Comparison of ENCODE assay signal across 14 mouse cellular contexts in genomic region chr15:85507370-85508014, GRCm38 (mm10). TPM values are rescaled to one million over a fixed set of nuclear protein-coding genes. Genes with fewer than 3 reads are reported as not detected.
DNase-seq lines count a peak whose midpoint lies in the region; ATAC-seq and TF ChIP-seq lines count a peak whose summit lies in the region.
"Had no signal": no experiment of that assay in that cellular context is flagged by ENCODE, and none has a peak within 500 bp of the region (broad histone marks: within the 10 kb centered on the region; RNA-seq: fewer than 3 reads in every experiment).

No protein-coding gene starts in this region.

- WGBS in forebrain, embryonic 12.5 days, result 9% methylated on average over 32 of the region's 32 CpGs
- WGBS in hindbrain, postnatal 0 days, result 23% methylated on average over 32 of the region's 32 CpGs
- WGBS in neural tube, embryonic 13.5 days, result 23% methylated on average over 32 of the region's 32 CpGs

- H3K9me3 ChIP-seq in forebrain, embryonic 12.5 days, result no peaks in the 10 kb centered on the region
- H3K9me3 ChIP-seq in hindbrain, postnatal 0 days (ENCODE audit: low read length), result no peaks in the 10 kb centered on the region
- H3K9me3 ChIP-seq in neural tube, embryonic 13.5 days, result no peaks in the 10 kb centered on the region
- H3K9me3 ChIP-seq: liver, embryonic 12.5 days had no signal

- peak overlapping the region; percentile 43 for H3K9ac ChIP-seq in forebrain, embryonic 12.5 days
- 0 out of 2 replicates have a peak overlapping the region, but pooled peaks have one; percentile 28 for H3K9ac ChIP-seq in hindbrain, postnatal 0 days (replicated peaks; ENCODE audit: low read length)
- peak overlapping the region; percentile 53 for H3K9ac ChIP-seq in neural tube, embryonic 13.5 days
- H3K9ac ChIP-seq: liver, embryonic 12.5 days had no signal

- no peak for TF ChIP-seq CTCF in hindbrain, postnatal 0 days (IDR thresholded peaks at IDR 0.05; ENCODE audit: low read depth)

- peak overlapping the region; percentile 10; the same call in 1 of the 2 replicates for H3K4me2 ChIP-seq in forebrain, embryonic 12.5 days
- no peak overlapping the region for H3K4me2 ChIP-seq in hindbrain, postnatal 0 days (ENCODE audit: low read depth, low read length)
- no peak overlapping the region; the same call in 1 of the 2 replicates for H3K4me2 ChIP-seq in neural tube, embryonic 13.5 days
- H3K4me2 ChIP-seq: liver, embryonic 12.5 days had no signal

- H3K27me3 ChIP-seq in forebrain, embryonic 12.5 days, result no peaks in the 10 kb centered on the region
- H3K27me3 ChIP-seq in hindbrain, postnatal 0 days (ENCODE audit: insufficient read depth, low read length), result no peaks in the 10 kb centered on the region
- H3K27me3 ChIP-seq in neural tube, embryonic 13.5 days, result no peaks in the 10 kb centered on the region
- H3K27me3 ChIP-seq: liver, embryonic 12.5 days had no signal

- no peak overlapping the region for H3K4me3 ChIP-seq in forebrain, embryonic 12.5 days (replicated peaks)
- H3K4me3 ChIP-seq in hindbrain, postnatal 0 days (ENCODE audit: low read length), result no peak overlapping the region
- no peak overlapping the region for H3K4me3 ChIP-seq in neural tube, embryonic 13.5 days
- H3K4me3 ChIP-seq: heart, adult 2 months; liver, embryonic 12.5 days had no signal

- peak; percentile 71 for ATAC-seq in forebrain, embryonic 12.5 days (ENCODE audit: low FRiP score)
- ATAC-seq in hindbrain, postnatal 0 days, result peak; percentile 21; the same call in 1 of the 2 replicates
- ATAC-seq in neural tube, embryonic 13.5 days (ENCODE audit: low read depth), result peak; percentile 44; the same call in 1 of the 2 replicates
- no peak for ATAC-seq in megakaryocyte-erythroid progenitor cell, adult 5-6 weeks (replicated peaks; ENCODE audit: low FRiP score, low TSS enrichment, poor library complexity, severe bottlenecking)
- ATAC-seq: liver, embryonic 12.5 days had no signal

- DNase-seq in embryo, embryonic 10 days (ENCODE audit: low spot score), result peak; percentile 74
- DNase-seq in hindbrain, postnatal 0 days (ENCODE audit: low spot score), result peak; percentile 37
- no peak for DNase-seq in adrenal gland, adult (ENCODE audit: inconsistent age in 2 of 2, low spot score in 1 of 2)
- no peak for DNase-seq in cerebellum, postnatal 14 days
- DNase-seq: heart, adult 2 months had no signal

- no peaks in the 10 kb centered on the region for H3K36me3 ChIP-seq in forebrain, embryonic 12.5 days (replicated peaks)
- H3K36me3 ChIP-seq in hindbrain, postnatal 0 days (ENCODE audit: insufficient read depth, low read length), result no peaks in the 10 kb centered on the region
- no peaks in the 10 kb centered on the region for H3K36me3 ChIP-seq in neural tube, embryonic 13.5 days
- H3K36me3 ChIP-seq: liver, embryonic 12.5 days had no signal

- H3K4me1 ChIP-seq in forebrain, embryonic 12.5 days, result peaks cover 37% of the 10 kb centered on the region
- H3K4me1 ChIP-seq in hindbrain, postnatal 0 days (ENCODE audit: insufficient read depth, low read length), result 0 out of 2 replicates have a peak, but pooled peaks cover 4% of the 10 kb centered on the region
- peaks cover 38% of the 10 kb centered on the region for H3K4me1 ChIP-seq in neural tube, embryonic 13.5 days (replicated peaks)
- H3K4me1 ChIP-seq: liver, embryonic 12.5 days had no signal

- peak overlapping the region; percentile 77 for H3K27ac ChIP-seq in forebrain, embryonic 12.5 days
- peak overlapping the region; percentile 56 for H3K27ac ChIP-seq in hindbrain, postnatal 0 days
- H3K27ac ChIP-seq in neural tube, embryonic 13.5 days (replicated peaks), result peak overlapping the region; percentile 70
- H3K27ac ChIP-seq: heart, adult 2 months; kidney, postnatal 0 days; liver, embryonic 12.5 days had no signal

RNA-seq across cellular contexts. Expression of gene 7530416G11Rik, which starts 4.5 kb away (rescaled TPM):
- not detected in 2 replicates for polyA plus RNA-seq in forebrain, embryonic 12.5 days (2016; fragmentation: Nextera tagmentation; extraction: Ambion mirVana)
- total RNA-seq in hindbrain, postnatal 0 days (2014; rRNA removed), result not detected in 2 replicates
- polyA plus RNA-seq in hindbrain, postnatal 0 days (2015; fragmentation: Nextera tagmentation; extraction: Ambion mirVana), result not detected in 2 replicates
- not detected in 2 replicates for polyA plus RNA-seq in neural tube, embryonic 13.5 days (2015; fragmentation: Nextera tagmentation; extraction: Ambion mirVana)
- not detected in 2 replicates for total RNA-seq in megakaryocyte-erythroid progenitor cell, adult 5-6 weeks (2014; fragmentation: Nextera tagmentation)
- total RNA-seq in megakaryocyte-erythroid progenitor cell, adult 5-6 weeks (2017), result not detected in 2 replicates
- total RNA-seq: CH12.LX; heart, adult 2 months; megakaryocyte progenitor cell, adult 5-6 weeks had no signal
- polyA plus RNA-seq: cortical plate, adult 2 months; heart, adult 2 months; kidney, postnatal 0 days; liver, embryonic 12.5 days; urinary bladder, adult 2 months had no signal

Comparison
In these comparisons a context has a peak if more than half of its experiments do, and no peak if none do; other contexts are left out.
1. DNase-seq: peak in embryo, embryonic 10 days (single experiment) and hindbrain, postnatal 0 days (single experiment); none in adrenal gland, adult (0 of 2) and cerebellum, postnatal 14 days (0 of 2).
2. Peak in every context shown above with its lines, with median percentiles within 50 percentile points of each other: H3K27ac ChIP-seq and H3K9ac ChIP-seq.